Mouse (Mus musculus): Measurements from ENCODE around the gene Tldc2.

Gene Tldc2

DNA sequence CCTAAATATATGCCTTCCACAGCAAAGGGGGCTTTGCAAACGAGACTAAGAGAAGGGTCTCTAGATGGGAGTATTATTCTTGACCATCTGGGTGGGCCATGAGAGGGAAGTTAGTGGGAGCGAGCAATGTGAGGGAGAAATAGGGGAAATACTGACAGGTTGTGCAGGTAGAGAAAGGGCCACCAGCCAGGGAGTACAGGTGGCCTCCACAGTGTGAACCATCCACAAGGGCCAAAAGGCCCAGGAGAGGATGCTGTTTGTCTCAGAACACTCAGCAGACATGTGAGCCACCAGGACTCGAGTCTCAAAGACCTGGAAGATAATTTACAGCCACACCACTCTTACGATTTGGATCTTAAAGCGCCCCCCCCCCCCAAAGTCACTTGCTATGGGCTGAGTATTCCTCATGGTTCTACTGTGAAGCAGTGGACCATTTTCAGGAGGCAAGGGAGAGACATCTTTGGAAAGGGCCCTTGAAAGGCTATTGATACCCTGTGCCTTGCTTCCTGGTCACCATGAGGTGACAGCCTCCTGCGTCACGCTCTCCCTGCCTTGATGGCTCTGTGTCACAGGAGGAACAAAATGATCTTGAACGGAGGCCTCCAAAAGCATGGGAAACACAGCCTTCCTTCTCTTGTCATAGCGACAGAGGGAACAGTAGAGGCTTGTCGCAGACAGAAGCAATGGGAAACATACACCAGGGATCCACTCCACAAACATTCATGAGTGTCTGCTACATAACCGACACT, 26.1 kb upstream of the Tldc2 start:
- no peak for DNase-seq (ENCODE audit: low read depth, low spot score)

DNA sequence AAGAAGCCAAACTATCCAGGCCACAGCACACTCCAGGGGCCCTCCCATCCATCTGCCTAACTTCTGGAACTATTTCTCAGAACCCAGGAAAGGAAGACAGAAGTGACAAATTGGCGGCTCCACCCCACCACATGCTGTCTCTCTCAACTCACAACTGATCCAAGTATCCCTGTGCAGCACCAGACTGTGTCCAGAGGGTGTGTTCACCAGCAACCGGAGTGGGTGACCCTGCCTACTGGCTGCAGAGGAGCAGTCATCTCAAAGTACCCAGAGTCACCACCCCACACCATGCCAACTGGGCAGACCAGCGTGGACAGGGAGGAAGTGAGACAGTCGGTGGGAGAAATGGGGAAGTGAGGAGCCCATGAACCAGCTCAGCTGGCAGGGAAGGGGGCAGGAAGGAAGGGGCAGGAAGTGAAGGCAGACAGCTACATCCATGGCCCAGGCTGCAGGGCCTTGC, 23.6 kb upstream of the Tldc2 start:
- DNase-seq (ENCODE audit: low read depth, low spot score) = no peak

GRCm38 (mm10) chr2:157064136-157064535, 22.7 kb upstream of the Tldc2 start:
- DNase-seq (ENCODE audit: low read depth, low spot score) = no peak

GRCm38 (mm10) chr2:157064978-157065878, 21.6 kb upstream of the Tldc2 start:
- no peak for DNase-seq (ENCODE audit: low read depth, low spot score)

DNA sequence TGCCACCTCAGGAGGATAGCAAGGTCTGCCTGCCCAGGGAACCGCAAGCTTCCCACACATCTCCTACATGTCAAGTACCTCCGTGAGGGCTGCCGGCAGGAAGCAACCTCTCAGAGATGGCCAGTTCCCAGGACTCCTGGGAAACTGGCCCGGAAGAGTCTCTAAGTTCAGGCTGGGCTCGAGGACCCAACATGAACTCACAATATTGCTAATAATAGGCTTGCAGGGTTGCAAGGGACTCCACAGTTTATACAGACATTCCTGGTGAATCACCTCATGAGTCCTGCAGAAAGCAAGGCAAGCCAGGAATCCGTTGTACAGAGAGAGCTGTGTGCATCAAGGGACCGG, 21.0 kb upstream of the Tldc2 start:
- no peak for DNase-seq (ENCODE audit: low read depth, low spot score)

GRCm38 (mm10) chr2:157066731-157067430, 20.0 kb upstream of the Tldc2 start:
- DNase-seq (ENCODE audit: low read depth, low spot score) = no peak

DNA sequence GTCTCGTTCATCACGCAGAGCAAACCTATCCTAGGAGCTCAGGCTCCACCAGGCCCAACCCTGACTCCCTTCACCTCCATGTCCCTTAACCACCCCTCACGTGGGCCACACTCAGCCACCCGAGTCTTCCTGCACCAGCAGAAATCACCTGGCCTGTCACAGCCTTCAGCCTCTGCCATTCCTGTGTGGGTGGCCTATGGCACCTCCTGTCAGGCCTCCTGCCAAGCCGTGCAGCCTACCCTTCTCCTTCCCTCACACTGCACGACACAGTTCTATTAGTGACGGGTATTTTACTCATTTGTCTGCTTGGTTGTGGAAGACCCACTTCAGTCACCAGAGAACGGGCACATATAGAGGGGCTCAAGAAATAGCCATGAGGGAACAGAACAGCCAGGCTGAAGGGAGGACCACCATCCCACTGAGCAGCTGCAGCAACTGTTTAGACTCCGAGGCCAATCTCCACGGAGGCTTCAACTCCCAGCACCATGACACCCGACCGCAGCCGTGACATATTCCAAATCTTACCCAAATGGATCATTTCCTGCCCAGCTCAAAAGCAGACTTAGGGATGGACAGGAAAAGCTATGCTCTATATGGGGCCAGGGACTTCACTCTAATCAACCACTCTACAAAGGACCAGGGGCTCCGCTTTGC, 18.0 kb upstream of the Tldc2 start:
- no peak for DNase-seq (ENCODE audit: low read depth, low spot score)

DNA sequence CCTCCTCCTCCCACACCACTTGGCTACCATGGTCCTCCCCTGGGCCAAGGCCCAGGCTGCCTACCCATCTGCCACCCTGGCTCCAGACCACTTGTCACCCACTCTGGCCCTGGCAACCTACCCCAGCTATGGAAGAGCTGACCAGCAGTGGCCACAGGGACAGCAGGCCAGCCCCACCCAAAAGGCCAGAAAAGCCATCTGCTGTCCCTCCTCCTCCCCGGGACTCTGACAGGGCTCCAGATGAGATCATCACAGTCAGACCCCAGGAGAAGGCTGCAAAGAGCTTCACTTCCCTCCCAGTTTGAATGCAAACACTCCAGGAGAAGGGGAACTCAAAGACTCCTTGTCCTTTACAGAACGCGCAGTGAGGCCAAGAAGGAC, 17.5 kb upstream of the Tldc2 start:
- DNase-seq (ENCODE audit: low read depth, low spot score) = no peak

- no peak for DNase-seq (ENCODE audit: low read depth, low spot score)
Measured at GRCm38 (mm10) chr2:157069755-157070315, 17.0 kb upstream of the Tldc2 start.

DNA sequence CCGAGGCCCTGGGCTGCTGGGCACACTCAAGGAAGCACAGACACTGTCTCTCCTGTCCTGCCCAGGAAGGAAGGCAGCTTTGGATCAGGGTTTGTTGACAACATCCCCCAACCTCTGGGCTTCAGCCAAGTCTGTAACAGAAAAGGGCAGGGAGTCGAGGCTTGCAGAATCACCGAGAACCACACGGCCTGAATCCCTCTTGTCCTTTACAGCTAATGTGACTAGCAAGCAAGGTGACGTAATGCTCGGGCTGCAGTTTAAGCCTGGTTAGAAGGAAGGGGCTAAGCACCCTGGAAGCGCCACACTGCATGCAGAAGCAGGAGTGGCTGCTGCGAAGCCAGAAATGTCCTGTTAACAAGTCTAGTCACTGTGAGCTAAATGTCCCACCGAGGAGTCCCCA, 16.5 kb upstream of the Tldc2 start:
- DNase-seq (ENCODE audit: low read depth, low spot score) = no peak

DNA sequence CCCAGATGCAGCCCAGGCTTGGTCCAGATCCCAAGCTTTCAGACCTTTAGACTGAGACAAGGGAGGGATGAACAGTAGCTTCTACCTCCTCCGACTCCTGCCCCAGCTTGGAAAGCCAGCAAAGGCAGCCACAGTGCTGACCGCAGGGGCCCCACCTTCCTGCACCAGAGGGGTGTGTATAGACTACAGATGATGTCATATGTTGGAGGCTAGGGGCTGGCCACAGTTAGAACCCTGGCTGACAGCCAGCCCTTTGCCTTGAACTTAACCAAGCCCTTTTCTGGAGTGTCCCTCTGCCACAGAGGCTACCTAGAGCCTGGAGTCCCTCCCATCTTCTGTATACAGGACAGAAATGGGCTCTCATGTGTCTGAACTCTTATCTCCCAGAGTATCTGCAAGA, 15.3 kb upstream of the Tldc2 start:
- DNase-seq (ENCODE audit: low read depth, low spot score) = no peak

DNA sequence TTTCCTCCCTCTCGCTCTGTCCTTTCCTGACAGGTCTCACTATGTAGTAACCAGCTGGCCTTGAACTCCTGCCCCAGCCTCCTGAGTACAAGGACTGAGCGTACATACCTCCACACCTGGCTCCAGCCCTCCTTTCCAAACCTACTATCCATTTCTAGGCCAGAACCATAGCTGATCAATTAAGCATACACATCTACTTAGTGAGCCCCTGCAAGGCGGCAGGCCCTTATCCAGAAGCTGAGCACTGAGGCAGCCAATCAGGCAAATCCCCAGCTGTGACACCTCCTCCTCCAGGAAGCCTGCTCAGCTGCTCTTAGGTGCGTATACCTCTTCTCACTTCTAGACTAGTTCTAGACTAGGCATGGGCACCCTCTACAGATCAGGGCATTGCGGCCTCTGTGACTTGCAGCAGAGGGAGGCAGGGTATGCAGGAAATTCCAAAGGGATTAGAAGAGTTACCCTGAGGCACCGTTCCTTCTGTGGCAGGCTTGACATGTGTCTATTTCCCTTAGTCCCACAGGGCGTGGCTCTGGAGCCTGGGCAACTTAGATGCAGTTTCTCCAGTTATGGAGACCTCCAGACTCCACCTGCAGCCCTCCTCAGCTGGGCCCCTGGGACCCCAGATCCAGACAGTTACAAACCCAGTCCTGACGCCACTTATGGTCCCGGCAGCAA, 14.4 kb upstream of the Tldc2 start:
- DNase-seq (ENCODE audit: low read depth, low spot score) = no peak

DNA sequence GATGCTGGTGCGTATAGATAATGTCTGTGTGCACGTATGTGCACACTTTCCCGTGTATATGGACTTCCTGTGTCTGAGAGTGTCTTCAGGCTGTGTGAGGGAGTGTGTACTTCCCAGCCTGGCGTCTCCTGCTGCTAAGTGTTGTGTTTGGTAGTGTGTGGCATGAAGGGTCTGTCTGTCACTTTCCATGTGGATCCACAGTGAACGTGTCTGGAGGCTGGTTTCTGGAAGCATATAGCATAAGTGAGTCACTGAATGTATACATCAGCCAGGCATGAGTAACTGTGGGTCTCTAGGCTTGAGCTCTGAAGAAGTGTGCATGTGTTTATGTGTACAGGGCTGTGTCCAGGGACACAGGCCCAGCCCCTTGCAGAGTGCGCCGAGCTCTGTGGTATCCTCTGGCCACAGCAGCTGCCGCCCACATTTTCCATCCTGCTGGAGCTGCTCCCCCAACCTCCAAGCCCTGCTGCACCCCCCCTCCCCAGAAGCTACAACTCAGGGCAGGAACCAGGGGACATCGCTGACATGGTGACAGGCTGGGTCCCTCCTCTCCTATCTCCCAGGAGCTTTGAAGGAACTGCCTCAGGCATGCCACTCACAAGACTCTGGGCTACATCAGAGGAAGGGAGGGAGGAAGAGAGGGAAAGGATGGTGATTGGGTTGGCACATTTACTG, 13.3 kb upstream of the Tldc2 start:
- DNase-seq (ENCODE audit: low read depth, low spot score) = no peak

DNA sequence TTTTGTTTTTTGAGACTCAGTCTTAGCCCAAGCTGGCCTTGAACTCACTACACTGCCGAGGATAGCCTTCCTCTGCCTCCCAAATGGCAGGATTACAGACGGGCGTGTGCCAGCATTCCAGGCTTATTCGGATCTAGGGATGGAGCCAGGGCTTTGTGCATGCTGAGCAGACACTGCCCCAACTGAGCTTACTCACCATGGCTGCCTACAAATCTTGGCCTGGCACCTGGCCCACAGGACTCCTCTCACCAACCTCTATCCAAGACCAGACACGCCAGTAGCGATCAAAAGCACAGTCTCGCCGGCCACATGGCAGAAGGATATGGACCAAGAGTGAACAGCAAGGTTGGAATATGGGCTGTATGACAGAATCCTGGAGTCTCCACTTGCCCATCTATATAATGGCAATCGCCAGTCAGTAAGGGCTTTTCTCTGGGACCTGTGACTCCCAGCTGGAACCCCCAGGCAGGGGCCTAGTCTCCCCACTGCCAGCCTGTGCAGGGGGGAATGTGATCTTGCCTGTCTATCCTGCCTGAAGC, 12.6 kb upstream of the Tldc2 start:
- DNase-seq (ENCODE audit: low read depth, low spot score) = no peak

GRCm38 (mm10) chr2:157074772-157075171, 12.1 kb upstream of the Tldc2 start:
- DNase-seq (ENCODE audit: low read depth, low spot score) = no peak

- no peak for DNase-seq (ENCODE audit: low read depth, low spot score)
Measured at GRCm38 (mm10) chr2:157075226-157075625, 11.6 kb upstream of the Tldc2 start.

- no peak for DNase-seq (ENCODE audit: low read depth, low spot score)
Measured at GRCm38 (mm10) chr2:157075685-157076084, 11.2 kb upstream of the Tldc2 start.

GRCm38 (mm10) chr2:157076585-157076984, 10.3 kb upstream of the Tldc2 start:
- no peak for DNase-seq (ENCODE audit: low read depth, low spot score)

- DNase-seq (ENCODE audit: low read depth, low spot score) = no peak
Measured at GRCm38 (mm10) chr2:157077160-157077559, 9.7 kb upstream of the Tldc2 start.

DNA sequence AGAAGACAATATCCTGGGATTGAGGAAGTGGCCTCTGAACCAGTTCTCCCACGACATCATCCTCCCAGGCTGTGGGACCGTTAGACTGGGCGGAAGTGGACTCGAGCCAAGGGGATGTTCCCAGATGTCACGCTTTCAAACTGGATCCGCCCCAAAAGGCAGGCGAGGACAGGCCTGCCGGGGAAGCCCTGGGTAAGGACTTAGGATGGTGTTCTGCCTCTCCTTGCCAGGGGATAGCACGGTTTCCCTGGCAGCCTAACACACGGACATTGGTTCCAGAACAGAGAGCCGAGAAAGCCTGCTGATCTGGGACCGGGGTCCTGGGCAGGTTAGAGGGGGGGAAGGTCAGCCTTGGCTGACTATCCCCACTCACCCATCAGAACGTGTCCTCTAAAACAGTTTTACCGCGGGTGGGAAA, 9.2 kb upstream of the Tldc2 start:
- no peak for DNase-seq (ENCODE audit: low read depth, low spot score)
